Mouse (Mus musculus) gastrocnemius, adult 2 months (tissue): ENCODE results near the gene Slc52a3. TPM values are rescaled to one million over a fixed set of nuclear protein-coding genes. Genes with fewer than 3 reads are reported as not detected.
A peak's percentile ranks its signal among the peaks of the same experiment; 100 is the strongest.

Experiments used
- DNase-seq: peaks from one replicate; pipeline ENCODE4 v3.0.0; 2022
- H3K27ac ChIP-seq: fragments of 200-600 bp; 2 replicates; pipeline ENCODE4 v1.8.1; 2022; ENCODE audit warnings: mild to moderate bottlenecking
- H3K4me3 ChIP-seq: fragments of 200-600 bp; 2 replicates; pipeline ENCODE4 v1.8.1; 2022; ENCODE audit warnings: mild to moderate bottlenecking, moderate library complexity
- CTCF ChIP-seq: fragments of 200-600 bp; IDR thresholded peaks from 2 replicates; pipeline ENCODE4 v1.8.1; 2022; ENCODE audit warnings: antibody characterized with exemption, mild to moderate bottlenecking, moderate library complexity
- intact Hi-C: fragments of 180-260 bp; cut with DNase I; formaldehyde crosslinking; loops from one replicate; pipeline ENCODE4 v1.15.1; 2025
- total RNA-seq, 2 experiments: library from RNA; stranded (reverse); gene quantifications; 2 replicates each; pipeline ENCODE4 v1.2.3; 2021

The Slc52a3 gene
- total RNA-seq, 2 experiments from 2014 or later, result 0.69 to 1.6 TPM

GRCm38 (mm10) chr2:152010661-152011060 is 14.3 kb downstream of the Slc52a3 start:
- no peak for DNase-seq
- intact Hi-C loops, result no loop called here
- no peak for TF ChIP-seq CTCF
- no peak overlapping the region for H3K4me3 ChIP-seq
- H3K27ac ChIP-seq, result no peak overlapping the region

GRCm38 (mm10) chr2:152011724-152012123 is 15.4 kb downstream of the Slc52a3 start:
- peak overlapping the region; percentile 67 for H3K27ac ChIP-seq
- intact Hi-C loops, result no loop called here
- H3K4me3 ChIP-seq, result no peak overlapping the region
- DNase-seq, result no peak
- TF ChIP-seq CTCF, result no peak

GRCm38 (mm10) chr2:152012222-152012621 is 15.9 kb downstream of the Slc52a3 start:
- no peak for TF ChIP-seq CTCF
- intact Hi-C loops, result no loop called here
- no peak overlapping the region for H3K4me3 ChIP-seq
- peak overlapping the region; percentile 67 for H3K27ac ChIP-seq
- DNase-seq, result peak; percentile 20

GRCm38 (mm10) chr2:152012701-152013100 is 16.4 kb downstream of the Slc52a3 start:
- intact Hi-C loops, result no loop called here
- H3K27ac ChIP-seq, result peak overlapping the region; percentile 59
- no peak for DNase-seq
- H3K4me3 ChIP-seq, result no peak overlapping the region
- no peak for TF ChIP-seq CTCF

- intact Hi-C loops, result no loop called here
- Histone ChIP-seq H3K4me3 (no peak overlapping the region), H3K27ac (no peak overlapping the region)
- no peak for DNase-seq
- no peak for TF ChIP-seq CTCF
Observed at GRCm38 (mm10) chr2:152015997-152016396, 19.7 kb downstream of the Slc52a3 start.

- intact Hi-C loops, result no loop called here
- Histone ChIP-seq H3K27ac (no peak overlapping the region), H3K4me3 (no peak overlapping the region)
- DNase-seq, result no peak
- TF ChIP-seq CTCF, result no peak
Observed at GRCm38 (mm10) chr2:152016666-152017065, 20.4 kb downstream of the Slc52a3 start.

GRCm38 (mm10) chr2:152020255-152020654 is 23.9 kb downstream of the Slc52a3 start:
- DNase-seq, result peak; percentile 27

GRCm38 (mm10) chr2:152022022-152022421 is 25.7 kb downstream of the Slc52a3 start:
- Histone ChIP-seq H3K4me3 (no peak overlapping the region), H3K27ac (no peak overlapping the region)
- DNase-seq, result no peak
- no peak; the same call in 1 of the 2 replicates for TF ChIP-seq CTCF
- intact Hi-C loops, result loop anchor here (10.0 kb wide), 1 partner anchor 203 kb away; the partner anchor contains the start of gene Csnk2a1

More at GRCm38 (mm10) chr2:152020255-152020654, 23.9 kb downstream of the Slc52a3 start:
- TF ChIP-seq CTCF, result peak; percentile 73
- no peak overlapping the region for H3K27ac ChIP-seq
- no peak overlapping the region for H3K4me3 ChIP-seq
- intact Hi-C loops, result loop anchor here (10.0 kb wide), 1 partner anchor 205 kb away; the partner anchor contains the start of gene Csnk2a1

GRCm38 (mm10) chr2:152024883-152025422 is 28.6 kb downstream of the Slc52a3 start:
- H3K27ac ChIP-seq, result no peak overlapping the region
- no peak for DNase-seq
- no peak overlapping the region for H3K4me3 ChIP-seq
- intact Hi-C loops, result loop anchor here (5.0 to 10.0 kb wide), 2 partner anchors 200 to 342 kb away; partner anchors contain the start of gene Csnk2a1
- no peak for TF ChIP-seq CTCF

GRCm38 (mm10) chr2:152029252-152030082 is 33.2 kb downstream of the Slc52a3 start:
- Histone ChIP-seq H3K27ac (peak overlapping the region; percentile 66), H3K4me3 (peak overlapping the region; percentile 89)
- intact Hi-C loops, result loop anchor here (1.0 to 10.0 kb wide), 4 partner anchors 59 to 338 kb away; partner anchors contain the start of gene Csnk2a1
- TF ChIP-seq CTCF, result peak; percentile 83
- peak; percentile 90 for DNase-seq

GRCm38 (mm10) chr2:152030986-152031385 is 34.7 kb downstream of the Slc52a3 start:
- Histone ChIP-seq H3K27ac (no peak overlapping the region), H3K4me3 (no peak overlapping the region)
- no peak for DNase-seq
- intact Hi-C loops, result no loop called here
- no peak for TF ChIP-seq CTCF

- no peak for DNase-seq
- intact Hi-C loops, result no loop called here
- TF ChIP-seq CTCF, result no peak
- Histone ChIP-seq H3K27ac (no peak overlapping the region), H3K4me3 (no peak overlapping the region)
Observed at GRCm38 (mm10) chr2:152040101-152040500, 43.8 kb downstream of the Slc52a3 start.

GRCm38 (mm10) chr2:152047116-152048002 is 51.0 kb downstream of the Slc52a3 start:
- intact Hi-C loops, result no loop called here
- TF ChIP-seq CTCF, result no peak
- no peak overlapping the region for H3K27ac ChIP-seq
- no peak overlapping the region for H3K4me3 ChIP-seq
- DNase-seq, result no peak
